Mouse (Mus musculus) limb, embryonic 11.5 days (tissue): ENCODE measurements around the gene Ankrd55. TPM values are rescaled to one million over a fixed set of nuclear protein-coding genes. Genes with fewer than 3 reads are reported as not detected.
A peak's percentile ranks its signal among the peaks of the same experiment; 100 is the strongest.

ENCODE experiments used
- ATAC-seq: fragments of 200-750 bp; cut with Nextera tagmentation; 2 replicates; pipeline ENCODE4 v1.8.0; 2017; ENCODE audit warnings: low read depth; ENCODE audit not compliant: insufficient number of reproducible peaks, low FRiP score, low TSS enrichment
- DNase-seq: peaks from one replicate; pipeline ENCODE4 v3.0.0-alpha.2; 2015; ENCODE audit warnings: low spot score
- H3K27ac ChIP-seq: fragments of 300-500 bp; sonication (generic); replicated peaks from 2 replicates; pipeline ENCODE4 v1.5.1; 2014; ENCODE audit warnings: low read depth, mild to moderate bottlenecking, low read length
- H3K27me3 ChIP-seq: fragments of 300-500 bp; sonication (generic); 2 replicates; pipeline ENCODE4 v1.6.1; 2014; ENCODE audit warnings: mild to moderate bottlenecking, low read length, mixed read lengths; ENCODE audit not compliant: control insufficient read depth, insufficient read depth
- H3K36me3 ChIP-seq: fragments of 300-500 bp; sonication (generic); 2 replicates; pipeline ENCODE4 v1.6.1; 2014; ENCODE audit warnings: mild to moderate bottlenecking, low read length, moderate library complexity, mixed read lengths; ENCODE audit not compliant: control insufficient read depth, insufficient read depth
- H3K4me1 ChIP-seq: fragments of 300-500 bp; sonication (generic); 2 replicates; pipeline ENCODE4 v1.6.1; 2014; ENCODE audit warnings: low read length, mixed read lengths; ENCODE audit not compliant: control insufficient read depth, insufficient read depth
- H3K4me2 ChIP-seq: fragments of 300-500 bp; sonication (generic); 2 replicates; pipeline ENCODE4 v1.6.1; 2014; ENCODE audit warnings: low read depth, mild to moderate bottlenecking, moderate library complexity; ENCODE audit not compliant: severe bottlenecking
- H3K4me3 ChIP-seq: fragments of 300-500 bp; sonication (generic); 2 replicates; pipeline ENCODE4 v1.5.1; 2014; ENCODE audit warnings: low read depth, low read length
- H3K9ac ChIP-seq: fragments of 300-500 bp; sonication (generic); 2 replicates; pipeline ENCODE4 v1.6.1; 2014; ENCODE audit warnings: mild to moderate bottlenecking, low read length
- H3K9me3 ChIP-seq: fragments of 300-500 bp; sonication (generic); 2 replicates; pipeline ENCODE4 v1.6.1; 2016; ENCODE audit warnings: low read length; ENCODE audit not compliant: control insufficient read depth
- WGBS: fragments of 180-500 bp; shearing (Covaris S2); extraction: QIAGEN DNeasy Blood & Tissue Kit; methylation state at CpG from one replicate; pipeline ENCODE4 v1.1.7; 2014; 5-methylcytosine and 5-hydroxymethylcytosine counted together
- polyA plus RNA-seq: library from polyadenylated mRNA; unstranded; fragments of >200 nt; fragmentation: Nextera tagmentation; extraction: Ambion mirVana; gene quantifications from 2 replicates; pipeline ENCODE4 v1.2.1, GENCODE M21; 2014

The Ankrd55 gene
- polyA plus RNA-seq, 1 experiment from 2014 or later = 0.20 TPM

DNA sequence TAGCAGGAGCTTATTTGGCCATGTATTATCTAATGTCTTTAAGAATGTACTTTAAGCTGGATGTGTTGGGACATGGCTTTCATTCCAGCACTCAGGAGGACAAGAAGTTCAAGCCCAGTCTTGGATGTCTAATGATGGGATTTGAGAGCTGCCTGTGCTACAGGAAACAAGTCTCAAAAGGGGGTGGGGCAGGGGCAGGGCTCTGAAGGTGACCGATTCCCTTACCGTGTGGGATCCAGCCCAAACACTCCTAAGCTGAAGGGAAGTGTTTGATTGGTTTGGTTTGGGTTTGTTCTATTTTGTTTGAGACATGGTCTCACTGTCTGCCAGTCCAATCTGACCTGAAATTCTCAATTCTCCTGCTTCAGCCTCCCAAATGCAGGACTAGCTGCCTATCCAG lies 93.2 kb downstream of the Ankrd55 start:
- H3K27ac ChIP-seq = no peak overlapping the region
- no peaks in the 10 kb centered on the region for H3K9me3 ChIP-seq
- ATAC-seq (no peak), DNase-seq (no peak)
- no peaks in the 10 kb centered on the region for H3K36me3 ChIP-seq
- no peak overlapping the region for H3K9ac ChIP-seq
- no peak overlapping the region for H3K4me3 ChIP-seq
- no peaks in the 10 kb centered on the region for H3K4me1 ChIP-seq
- H3K27me3 ChIP-seq = no peaks in the 10 kb centered on the region
- 65% methylated on average over 2 of the region's 2 CpGs for WGBS
- no peak overlapping the region for H3K4me2 ChIP-seq

DNA sequence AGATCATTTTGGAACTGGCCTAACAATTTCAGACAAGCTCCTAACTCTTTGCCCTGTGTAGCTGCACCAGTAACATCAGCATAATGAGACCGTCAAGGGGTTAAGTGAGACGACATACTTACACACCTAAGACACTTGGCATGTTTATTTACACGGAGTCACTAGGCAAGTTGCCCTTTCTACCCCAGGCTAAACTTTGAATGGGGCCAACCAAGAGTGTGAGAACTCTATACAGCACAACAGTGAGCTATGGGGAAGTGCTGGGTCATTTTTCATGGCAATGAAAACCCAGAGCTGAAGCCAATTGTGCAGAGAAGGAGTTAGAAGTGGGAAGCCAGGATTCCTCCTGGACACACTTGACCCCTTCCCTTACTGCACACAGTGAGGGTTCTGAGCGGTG lies 94.2 kb downstream of the Ankrd55 start:
- Histone ChIP-seq H3K4me2 (no peak overlapping the region), H3K9me3 (no peaks in the 10 kb centered on the region), H3K9ac (no peak overlapping the region), H3K27me3 (no peaks in the 10 kb centered on the region), H3K4me1 (no peaks in the 10 kb centered on the region), H3K4me3 (no peak overlapping the region), H3K27ac (no peak overlapping the region), H3K36me3 (no peaks in the 10 kb centered on the region)
- ATAC-seq (no peak), DNase-seq (no peak)
- 71% methylated on average over 4 of the region's 4 CpGs for WGBS

DNA sequence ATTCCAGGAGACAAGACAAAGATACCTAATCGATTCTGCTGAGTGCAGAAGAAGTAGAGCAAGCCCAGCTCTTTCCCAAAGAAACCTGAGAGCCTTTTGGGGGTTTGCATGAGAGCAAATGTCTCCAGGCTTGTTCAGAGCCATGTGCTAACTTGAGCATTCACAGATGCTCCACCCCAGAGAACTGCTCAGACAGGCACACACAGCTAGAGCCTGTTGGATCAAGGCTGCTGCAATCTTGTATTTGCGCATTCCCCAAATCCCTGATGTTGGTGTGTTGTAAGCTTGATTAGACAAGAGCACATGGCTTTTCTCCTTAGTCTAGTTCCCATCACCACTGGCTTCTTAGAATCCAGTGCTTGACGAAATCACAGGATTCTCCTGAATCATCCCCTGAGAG lies 94.7 kb downstream of the Ankrd55 start:
- Histone ChIP-seq H3K9ac (no peak overlapping the region), H3K27ac (no peak overlapping the region), H3K27me3 (no peaks in the 10 kb centered on the region), H3K36me3 (no peaks in the 10 kb centered on the region), H3K9me3 (no peaks in the 10 kb centered on the region), H3K4me2 (no peak overlapping the region), H3K4me3 (no peak overlapping the region), H3K4me1 (no peaks in the 10 kb centered on the region)
- WGBS = 82% methylated on average over 3 of the region's 3 CpGs
- ATAC-seq = 0 out of 2 replicates have a peak, but pooled peaks have one; percentile 57
- DNase-seq = no peak

DNA sequence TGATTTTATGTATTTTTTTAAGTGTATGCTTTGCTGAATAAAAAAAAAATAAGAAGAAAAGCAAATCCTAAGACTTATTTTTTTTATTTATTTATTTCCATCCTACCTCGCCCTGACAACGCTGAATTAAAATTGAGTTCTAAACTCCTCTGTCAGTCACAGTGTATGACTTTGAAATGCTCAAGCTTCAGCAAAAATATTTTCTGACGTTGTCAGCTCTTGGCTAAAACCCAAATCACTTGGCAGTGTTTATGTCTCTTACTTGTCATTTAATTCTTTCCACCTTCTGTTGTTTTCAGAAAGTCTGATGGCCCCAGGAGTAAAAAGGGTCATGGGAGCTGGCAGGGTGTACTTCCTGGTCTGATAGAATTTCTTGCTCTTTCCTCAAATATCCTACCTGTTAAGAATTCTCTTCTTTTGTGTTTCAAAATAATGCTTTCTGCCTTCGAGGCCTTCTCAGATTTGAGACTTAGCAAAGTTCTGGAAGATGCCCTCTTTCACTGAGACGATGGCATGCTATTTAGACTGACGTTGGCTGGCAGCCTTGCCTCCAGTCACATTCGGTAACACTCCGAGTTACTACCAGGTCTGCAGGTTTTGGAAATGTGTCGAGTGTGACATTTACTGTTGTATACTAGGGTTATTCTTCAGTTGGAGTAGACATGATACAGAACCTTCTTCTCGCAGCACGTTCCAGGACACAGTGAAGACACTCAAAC lies 95.8 kb downstream of the Ankrd55 start:
- Histone ChIP-seq H3K27ac (no peak overlapping the region), H3K4me3 (no peak overlapping the region), H3K9ac (no peak overlapping the region), H3K27me3 (no peaks in the 10 kb centered on the region), H3K4me2 (no peak overlapping the region), H3K4me1 (no peaks in the 10 kb centered on the region), H3K9me3 (no peaks in the 10 kb centered on the region), H3K36me3 (no peaks in the 10 kb centered on the region)
- DNase-seq = no peak
- WGBS = 84% methylated on average over 11 of the region's 11 CpGs
- no peak for ATAC-seq

DNA sequence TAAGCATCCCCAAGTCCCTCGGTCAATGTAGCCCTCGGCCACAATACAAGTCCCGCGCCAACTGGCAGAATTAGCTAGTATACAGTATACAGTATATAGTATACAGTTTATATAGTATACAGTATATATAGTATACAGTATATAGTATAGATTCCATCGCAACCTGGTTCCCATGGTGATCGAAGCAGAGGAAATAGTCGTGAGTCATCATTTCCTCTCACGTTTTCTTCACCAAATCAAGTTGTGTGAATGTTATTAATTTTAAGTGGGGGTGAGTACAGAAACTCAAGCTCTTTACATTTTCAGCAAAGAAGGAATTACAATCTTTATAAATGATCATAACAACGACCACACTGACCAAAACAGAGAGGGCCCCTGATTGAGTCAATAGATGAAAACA lies 96.8 kb downstream of the Ankrd55 start:
- Histone ChIP-seq H3K36me3 (no peaks in the 10 kb centered on the region), H3K4me1 (no peaks in the 10 kb centered on the region), H3K9ac (no peak overlapping the region), H3K4me3 (no peak overlapping the region), H3K4me2 (no peak overlapping the region), H3K27ac (no peak overlapping the region), H3K27me3 (no peaks in the 10 kb centered on the region), H3K9me3 (no peaks in the 10 kb centered on the region)
- no peak for ATAC-seq
- 93% methylated on average over 9 of the region's 9 CpGs for WGBS
- DNase-seq = no peak

DNA sequence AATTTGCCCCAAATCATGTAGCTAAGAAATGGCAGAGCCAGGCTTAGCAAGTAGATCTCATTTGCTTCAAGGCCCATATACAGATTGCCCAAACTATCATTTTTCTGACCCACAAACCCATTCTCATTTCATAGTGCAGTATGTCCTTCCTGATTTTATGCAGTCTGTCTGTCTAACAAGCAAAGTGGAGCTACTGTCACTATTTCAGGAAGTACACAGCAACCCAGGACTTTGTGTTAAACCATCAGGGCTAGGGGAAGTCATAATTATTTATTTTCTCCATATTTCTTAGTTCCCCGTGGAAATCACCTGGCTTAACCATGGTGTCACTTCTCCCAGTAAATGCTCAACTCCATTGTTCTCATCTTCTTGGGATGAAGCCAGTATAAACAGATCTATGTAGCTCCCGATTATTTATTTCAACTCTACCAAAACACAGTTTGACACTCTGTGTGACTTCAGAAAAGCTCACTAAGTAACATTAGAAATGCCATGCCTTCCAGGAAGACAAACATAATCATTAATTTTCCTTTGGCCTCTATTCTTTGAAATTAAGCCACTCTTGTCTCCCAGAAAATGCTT lies 98.3 kb downstream of the Ankrd55 start:
- H3K36me3 ChIP-seq = no peaks in the 10 kb centered on the region
- no peak for DNase-seq
- no peaks in the 10 kb centered on the region for H3K27me3 ChIP-seq
- ATAC-seq = no peak
- no peak overlapping the region for H3K4me3 ChIP-seq
- H3K4me2 ChIP-seq = no peak overlapping the region
- no peaks in the 10 kb centered on the region for H3K9me3 ChIP-seq
- 83% methylated on average over 2 of the region's 2 CpGs for WGBS
- no peaks in the 10 kb centered on the region for H3K4me1 ChIP-seq
- H3K9ac ChIP-seq = no peak overlapping the region
- H3K27ac ChIP-seq = no peak overlapping the region

DNA sequence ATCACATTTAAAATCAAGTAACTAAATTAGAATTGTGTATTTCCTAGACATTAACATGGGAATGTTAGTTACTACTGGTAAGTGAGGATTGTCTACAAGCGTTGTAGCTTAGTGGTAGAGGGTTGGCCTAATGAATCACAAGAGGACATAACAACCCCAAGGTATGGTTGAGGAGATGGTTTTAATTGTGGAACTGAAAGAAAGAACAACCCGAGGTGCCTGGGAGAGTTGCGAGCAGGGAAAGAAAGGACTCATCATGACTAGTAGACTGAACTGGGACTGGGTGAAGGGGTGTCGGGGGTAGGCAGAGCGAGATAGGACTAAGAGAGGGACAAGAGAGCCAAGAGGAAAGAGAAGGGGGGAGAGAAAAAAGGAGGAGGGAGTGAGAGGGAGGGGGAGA lies 99.0 kb downstream of the Ankrd55 start:
- Histone ChIP-seq H3K4me2 (no peak overlapping the region), H3K36me3 (no peaks in the 10 kb centered on the region), H3K9ac (no peak overlapping the region), H3K27me3 (no peaks in the 10 kb centered on the region), H3K4me3 (no peak overlapping the region), H3K27ac (no peak overlapping the region), H3K9me3 (no peaks in the 10 kb centered on the region), H3K4me1 (no peaks in the 10 kb centered on the region)
- ATAC-seq = no peak
- 83% methylated on average over 5 of the region's 5 CpGs for WGBS
- DNase-seq = no peak

DNA sequence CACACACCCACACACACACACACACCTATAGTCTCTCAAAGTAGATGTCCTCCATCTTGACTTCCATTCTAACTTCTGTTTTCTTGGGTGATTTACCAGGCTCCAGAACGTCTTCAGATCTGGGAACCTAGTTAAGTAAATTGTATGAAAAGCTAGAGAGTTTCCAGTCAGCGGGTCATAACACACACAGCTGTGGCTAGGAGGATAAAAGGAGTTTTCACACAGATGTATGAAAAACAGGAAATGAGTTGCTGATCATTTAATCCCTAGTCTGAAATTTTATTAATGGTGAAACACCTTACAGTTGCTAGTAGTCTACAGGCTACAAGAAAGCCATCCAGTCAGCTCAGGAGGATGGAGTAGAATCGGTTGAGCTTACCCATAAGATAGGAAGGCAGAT lies 99.9 kb downstream of the Ankrd55 start:
- H3K27ac ChIP-seq = no peak overlapping the region
- no peaks in the 10 kb centered on the region for H3K36me3 ChIP-seq
- no peak overlapping the region for H3K4me2 ChIP-seq
- DNase-seq (no peak), ATAC-seq (no peak)
- no peaks in the 10 kb centered on the region for H3K4me1 ChIP-seq
- H3K4me3 ChIP-seq = no peak overlapping the region
- WGBS = 72% methylated on average over 3 of the region's 3 CpGs
- H3K9me3 ChIP-seq = no peaks in the 10 kb centered on the region
- H3K9ac ChIP-seq = no peak overlapping the region
- H3K27me3 ChIP-seq = no peaks in the 10 kb centered on the region

DNA sequence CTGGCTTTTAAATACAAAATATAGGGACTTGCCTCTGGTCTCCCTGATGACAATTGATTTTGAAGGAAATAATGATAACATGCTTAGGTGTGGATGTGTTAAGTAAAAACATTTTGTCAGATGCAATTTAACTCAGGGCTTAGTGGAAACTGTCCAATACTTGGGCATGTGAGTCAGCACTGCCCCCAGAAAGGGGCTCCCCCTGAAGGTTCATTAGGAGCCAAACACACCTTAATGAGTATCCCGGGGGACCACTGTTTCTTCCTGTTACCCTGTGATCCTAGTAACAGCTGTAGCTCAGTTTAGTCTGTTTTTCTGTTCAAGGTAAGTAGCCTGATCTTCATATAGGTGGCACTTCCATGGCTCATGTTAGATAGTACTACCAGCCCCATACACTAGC lies 102.0 kb downstream of the Ankrd55 start:
- no peak overlapping the region for H3K9ac ChIP-seq
- no peak overlapping the region for H3K4me3 ChIP-seq
- ATAC-seq (no peak), DNase-seq (no peak)
- H3K27ac ChIP-seq = no peak overlapping the region
- H3K4me1 ChIP-seq = no peaks in the 10 kb centered on the region
- WGBS = 72% methylated on average over 1 of the region's 1 CpGs
- H3K9me3 ChIP-seq = no peaks in the 10 kb centered on the region
- H3K36me3 ChIP-seq = no peaks in the 10 kb centered on the region
- no peaks in the 10 kb centered on the region for H3K27me3 ChIP-seq
- no peak overlapping the region for H3K4me2 ChIP-seq
